Mouse (Mus musculus) heart, postnatal 0 days (tissue): ENCODE measurements at regions not wholly inside any gene's neighbourhood (a gene's known extent, or its start where the extent isn't known, plus 50 kb on each side); places are given as distances from the start of the nearest gene placed in this dataset.

Source experiments
- CTCF ChIP-seq: IDR thresholded peaks from 2 replicates; pipeline ENCODE4 v1.5.1; 2016; ENCODE audit warnings: antibody characterized with exemption, control low read depth, low read depth
- EP300 ChIP-seq: IDR thresholded peaks from 2 replicates; pipeline ENCODE4 v1.6.1; 2016; ENCODE audit warnings: antibody characterized with exemption, low read depth

- TF ChIP-seq CTCF (no peak), EP300 (no peak)
These were observed 397.9 kb downstream of the Tshz3 start for GRCm38 (mm10) chr7:37095839-37096238.
